Mouse (Mus musculus): ENCODE results near the gene Cox6b2.

Gene Cox6b2

GRCm38 (mm10) chr7:4759670-4760069 lies 6.8 kb upstream of the Cox6b2 start:
- DNase-seq = no peak

- peak; percentile 58 for DNase-seq
Measured at GRCm38 (mm10) chr7:4751971-4752820, 698 bp downstream of the Cox6b2 start.

DNA sequence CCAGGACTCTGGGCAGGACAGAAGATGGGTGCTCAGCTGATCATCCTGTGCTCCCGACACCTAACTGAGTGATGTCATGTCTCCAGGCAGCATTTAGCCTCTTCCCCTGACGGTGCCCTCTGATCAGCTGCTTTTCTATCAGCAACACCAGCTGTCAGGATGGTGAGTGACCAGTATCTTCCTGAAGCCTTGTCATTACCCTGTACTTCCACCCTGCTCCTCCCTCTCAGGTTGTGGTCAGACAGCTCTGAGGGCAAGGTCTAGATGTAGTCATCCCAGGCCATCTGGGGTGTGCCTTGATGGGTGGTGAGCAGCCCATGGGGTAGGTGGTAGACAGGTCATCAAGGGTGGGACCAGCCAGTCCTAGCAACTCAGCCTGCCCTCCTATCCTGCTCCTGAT lies 3.7 kb downstream of the Cox6b2 start:
- no peak for DNase-seq

DNA sequence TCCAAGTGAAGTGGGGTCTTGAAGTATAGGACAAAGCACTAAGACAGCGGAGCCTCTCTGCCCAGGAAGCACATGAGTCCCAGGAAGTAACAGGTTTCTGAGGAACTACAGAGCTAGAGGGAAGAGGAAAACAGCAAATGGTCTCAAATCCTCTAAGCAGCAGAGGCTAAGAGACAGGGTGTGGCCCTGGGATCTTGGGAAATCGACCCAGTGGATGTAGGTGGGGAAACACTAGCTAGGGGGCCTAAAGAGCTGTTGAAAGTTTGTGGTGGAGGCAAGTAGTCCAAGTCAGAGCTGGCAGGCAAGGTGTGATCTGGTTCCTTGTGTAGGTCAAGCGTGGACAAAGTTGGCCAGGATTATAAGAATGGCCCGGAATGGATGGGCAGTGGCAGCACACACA lies 4.6 kb downstream of the Cox6b2 start:
- DNase-seq = no peak

DNA sequence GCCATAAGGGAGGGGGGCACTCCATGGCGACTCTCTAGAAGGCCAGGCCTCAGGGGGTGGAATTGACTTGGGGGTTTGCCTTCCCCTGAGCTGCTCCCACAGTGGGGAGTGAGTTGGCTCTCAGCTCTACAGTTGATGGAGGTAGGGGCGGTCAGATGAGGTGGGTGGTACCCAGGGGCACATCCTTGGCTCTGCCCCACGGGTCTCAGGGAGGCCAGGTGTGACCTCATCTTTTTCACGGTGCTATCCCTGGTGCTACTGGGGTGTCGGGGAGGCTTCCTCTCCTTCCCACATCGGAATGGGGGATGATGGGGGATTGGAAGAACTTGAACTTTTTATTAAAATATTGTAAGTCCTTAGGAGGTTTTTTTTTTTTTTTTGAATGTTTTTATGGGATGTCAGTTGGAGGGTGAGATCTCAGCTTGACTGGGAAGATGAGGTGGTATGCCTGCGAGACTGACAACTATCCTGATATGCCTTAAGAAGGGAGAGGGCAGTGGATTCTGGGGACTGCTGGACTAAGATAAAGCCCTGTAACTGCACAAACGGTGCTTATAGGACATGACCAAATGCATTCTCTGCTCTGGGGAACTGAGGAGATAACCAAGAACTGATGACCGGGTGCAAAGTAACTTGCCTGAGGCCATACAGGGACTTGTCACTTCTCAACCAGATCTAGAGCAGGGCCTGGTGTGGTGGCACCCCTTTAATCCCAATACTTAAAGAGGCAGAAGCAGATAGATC lies 5.6 kb downstream of the Cox6b2 start:
- DNase-seq = no peak

DNA sequence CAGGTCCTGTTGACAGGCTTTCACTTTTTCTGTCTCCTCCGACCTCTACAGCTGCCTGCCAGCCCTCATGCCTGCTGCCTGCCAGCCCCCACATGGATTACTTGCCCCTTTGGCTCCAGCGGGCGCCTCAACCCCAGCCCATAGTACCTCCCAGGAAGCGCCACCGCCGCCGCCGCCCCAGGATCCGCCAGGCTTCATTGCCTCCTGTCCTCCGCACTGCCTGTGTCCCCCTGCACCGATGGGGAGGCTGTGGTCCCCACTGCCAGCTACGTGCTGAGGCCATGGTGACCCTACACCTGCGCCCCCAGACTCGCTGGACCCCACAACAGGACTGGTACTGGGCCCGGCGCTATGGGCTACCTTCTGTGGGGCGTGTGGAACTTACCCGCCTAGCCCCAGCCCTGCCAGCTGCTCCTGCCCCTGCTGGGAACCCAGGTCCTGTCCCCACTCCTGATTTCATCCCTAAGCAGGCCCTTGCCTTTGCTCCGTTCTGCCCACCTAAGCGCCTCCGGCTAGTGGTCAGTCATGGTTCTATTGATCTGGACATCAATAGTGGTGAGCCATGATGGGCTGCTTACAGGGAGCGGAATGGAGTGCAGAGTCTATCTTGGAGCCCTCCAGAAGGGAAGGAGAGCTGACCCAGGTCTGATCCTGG lies 6.4 kb downstream of the Cox6b2 start:
- no peak for DNase-seq

DNA sequence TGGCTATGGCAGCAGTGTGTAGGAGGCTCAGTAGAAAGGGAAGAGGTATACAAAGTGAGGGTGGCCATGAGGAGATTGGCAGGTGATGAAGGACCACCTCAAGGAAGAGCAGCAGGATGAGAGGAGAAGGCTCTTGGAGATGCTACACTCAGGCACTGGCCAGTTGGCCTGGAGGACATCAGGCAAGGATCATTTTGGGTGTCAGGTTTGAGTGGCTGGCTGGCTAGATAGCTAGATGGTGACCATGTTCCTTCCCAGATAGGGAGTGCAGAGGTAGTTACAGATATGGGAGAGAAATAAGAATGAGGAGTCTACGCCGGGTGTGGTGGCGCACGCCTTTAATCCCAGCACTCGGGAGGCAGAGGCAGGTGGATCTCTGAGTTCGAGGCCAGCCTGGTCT lies 8.0 kb downstream of the Cox6b2 start:
- no peak for DNase-seq

GRCm38 (mm10) chr7:4743354-4743753 lies 9.5 kb downstream of the Cox6b2 start:
- peak; percentile 69 for DNase-seq

DNA sequence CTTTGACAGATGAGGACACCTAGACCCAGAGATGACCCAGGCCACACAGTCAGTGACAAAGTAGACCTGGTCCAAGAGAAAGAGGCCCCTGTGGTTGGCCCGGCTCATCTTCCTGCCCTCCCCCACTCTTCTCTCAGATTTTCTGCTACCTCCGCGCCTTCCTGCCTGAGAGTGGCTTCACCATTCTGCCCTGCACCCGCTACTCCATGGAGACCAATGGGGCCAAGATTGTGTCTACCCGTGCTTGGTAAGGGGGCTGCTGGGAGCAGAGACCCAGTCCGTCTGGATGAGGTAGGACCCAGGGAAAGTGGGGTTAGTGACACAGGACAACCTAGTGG lies 10.4 kb downstream of the Cox6b2 start:
- DNase-seq = no peak

DNA sequence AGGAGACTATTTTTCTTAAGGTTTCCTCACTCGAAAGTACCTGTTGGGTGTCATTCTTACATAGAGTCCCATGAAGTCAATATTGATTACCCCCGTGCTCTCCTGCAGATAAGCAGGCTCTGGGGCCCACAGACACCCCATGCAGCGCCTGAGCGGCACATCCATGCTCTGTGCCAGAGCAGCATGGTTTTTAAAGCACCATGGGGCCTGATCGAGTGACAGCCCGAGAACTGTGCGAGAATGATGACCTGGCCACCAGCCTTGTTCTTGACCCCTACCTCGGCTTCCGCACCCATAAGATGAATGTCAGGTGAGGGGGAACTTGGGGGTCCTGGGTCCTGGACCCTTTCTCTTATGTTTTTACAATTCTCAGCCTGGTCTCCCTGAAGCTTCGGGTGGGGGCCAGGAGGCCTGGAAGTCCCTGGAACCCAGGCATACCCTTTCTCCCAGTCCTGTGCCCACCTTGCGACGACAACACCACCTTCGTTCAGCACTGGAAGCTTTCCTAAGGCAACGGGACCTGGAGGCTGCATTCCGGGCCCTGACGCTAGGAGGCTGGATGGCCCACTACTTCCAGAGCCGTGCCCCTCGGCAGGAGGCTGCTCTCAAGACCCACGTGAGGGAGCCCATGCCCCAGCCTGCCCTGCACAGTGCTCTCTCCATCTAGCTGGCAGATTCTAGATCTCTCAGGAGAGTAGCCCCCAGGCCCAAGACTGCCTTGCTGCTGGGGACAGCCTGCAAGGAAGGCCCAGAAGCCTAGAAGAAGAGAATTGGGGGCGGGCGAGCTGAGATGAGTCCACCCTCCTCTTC lies 11.0 kb downstream of the Cox6b2 start:
- no peak for DNase-seq

GRCm38 (mm10) chr7:4741151-4741550 lies 11.7 kb downstream of the Cox6b2 start:
- DNase-seq = peak; percentile 84

DNA sequence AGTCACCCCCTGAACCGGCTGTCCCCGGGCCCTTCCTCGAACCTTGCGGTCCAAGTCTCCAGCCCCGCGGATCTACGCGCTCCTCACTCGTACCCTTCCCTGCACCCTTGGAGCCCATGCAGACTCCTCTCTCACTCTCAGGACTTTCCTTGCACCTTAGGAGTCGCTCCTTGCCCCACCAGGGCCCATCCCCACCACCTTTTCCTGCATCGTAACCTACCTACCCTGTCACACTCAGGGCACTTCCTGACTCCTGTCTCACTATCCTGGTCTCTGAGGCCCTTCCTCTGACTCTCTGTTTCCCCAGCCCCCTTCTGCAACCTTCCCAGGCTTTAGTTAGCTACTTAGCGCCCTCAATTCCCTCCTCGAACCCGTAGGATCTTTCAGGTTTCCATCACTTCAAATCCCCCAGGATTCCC lies 12.6 kb downstream of the Cox6b2 start:
- DNase-seq = no peak

DNA sequence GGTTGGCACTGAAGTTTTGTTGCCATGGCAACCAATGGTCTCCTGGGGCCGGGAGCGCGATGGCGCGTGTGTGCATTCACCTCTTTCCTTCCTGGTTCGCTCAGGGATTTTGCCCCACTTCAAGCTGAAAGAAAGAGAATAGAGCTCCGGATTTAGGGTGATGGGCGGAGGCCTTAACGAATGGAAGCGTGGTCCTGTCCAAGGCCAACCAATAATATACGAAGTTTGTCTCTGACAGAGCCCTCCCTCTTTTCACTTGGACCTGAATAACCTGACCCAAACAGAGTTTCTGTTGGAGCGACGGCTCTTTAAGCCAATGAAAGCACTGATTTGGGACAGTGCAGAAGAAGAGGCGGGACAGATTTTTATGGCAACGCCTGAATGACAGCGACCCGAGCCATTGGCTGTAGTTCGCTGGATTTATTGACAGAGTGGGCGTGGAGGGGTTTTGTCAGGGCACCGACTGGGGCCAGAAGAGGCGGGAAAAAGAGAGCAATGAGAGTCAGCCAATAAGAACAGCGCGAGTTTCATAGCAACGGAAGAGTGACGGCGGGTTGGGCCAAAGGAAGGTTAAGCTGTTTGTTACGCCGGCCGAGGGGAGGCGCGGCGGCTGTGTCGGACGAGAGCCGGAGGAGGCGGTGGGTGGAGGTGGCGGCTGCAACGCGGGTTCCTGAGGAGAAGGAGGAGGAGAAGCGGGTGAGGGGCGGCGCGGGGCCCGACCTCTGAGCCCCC lies 13.2 kb downstream of the Cox6b2 start, which contains the start of gene Kmt5c:
Kmt5c (plus strand) TSS at position 572 of the 732 bp plus-strand sequence.
- peak; percentile 99 for DNase-seq

- DNase-seq = no peak
Measured at GRCm38 (mm10) chr7:4739041-4739543, 13.8 kb downstream of the Cox6b2 start.

- no peak for DNase-seq
Measured at GRCm38 (mm10) chr7:4732968-4733392, 19.9 kb downstream of the Cox6b2 start.

DNA sequence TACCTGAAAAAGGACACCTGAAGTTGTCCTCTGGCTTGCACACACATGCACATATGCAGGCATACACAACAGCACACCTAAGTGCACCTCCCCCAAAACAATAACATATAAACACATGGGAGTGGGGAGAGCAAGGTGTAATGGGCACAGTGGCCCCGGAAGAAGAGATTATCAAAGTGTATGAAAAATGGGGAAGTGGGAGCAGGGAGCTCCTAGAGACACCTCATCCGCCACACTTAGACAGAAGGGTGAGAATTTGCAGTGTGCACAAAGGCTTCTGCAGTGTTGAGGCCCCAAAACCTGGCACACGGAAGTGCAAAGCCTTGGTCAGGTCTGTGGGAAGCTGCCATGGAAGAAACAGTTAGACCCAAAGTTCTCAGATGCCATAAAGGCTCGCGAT lies 21.8 kb downstream of the Cox6b2 start:
- no peak for DNase-seq

- no peak for DNase-seq
Measured at GRCm38 (mm10) chr7:4725169-4725568, 27.7 kb downstream of the Cox6b2 start, which contains the start of gene Tmem150b. Gene Tmem150b, minus strand, starts transcription at chr7:4725249.

- DNase-seq = no peak
Measured at GRCm38 (mm10) chr7:4724359-4724758, 28.5 kb downstream of the Cox6b2 start.

DNA sequence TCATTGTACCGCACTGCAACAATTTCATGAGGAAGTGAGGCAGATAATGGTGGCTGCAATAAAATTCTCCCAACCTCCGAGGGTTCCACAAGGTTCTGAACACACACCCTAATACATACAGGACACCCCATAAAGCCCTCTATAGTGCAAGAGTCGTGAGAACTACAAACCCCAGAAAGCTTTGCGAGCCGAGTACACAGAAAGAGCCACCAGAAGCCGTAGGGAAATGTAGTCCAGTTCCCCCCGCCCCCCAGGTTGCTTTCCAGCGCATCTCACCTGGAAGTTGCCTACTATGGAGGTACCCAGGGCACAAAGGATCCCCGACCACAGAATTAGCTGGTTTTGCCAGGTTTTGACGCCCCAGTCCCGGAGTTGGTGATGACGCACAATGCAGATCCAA lies 29.4 kb downstream of the Cox6b2 start:
- peak; percentile 38 for DNase-seq

DNA sequence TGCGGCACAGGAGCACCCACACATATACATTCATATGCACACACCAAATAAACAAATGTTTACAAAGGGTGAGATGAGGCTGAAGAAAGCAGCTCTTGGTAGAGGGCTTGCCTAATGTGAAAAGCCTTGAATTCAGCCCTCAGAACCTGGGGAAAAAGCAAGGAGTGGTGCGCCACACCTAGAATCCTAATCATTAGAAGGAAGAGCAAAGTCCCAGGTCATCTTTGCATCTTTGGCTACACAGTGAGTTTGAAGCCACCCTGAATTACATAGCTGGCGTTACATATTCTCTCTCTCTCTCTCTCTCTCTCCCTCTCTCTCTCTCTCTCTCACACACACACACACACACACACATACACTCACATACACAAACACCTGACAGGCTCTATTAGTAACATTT lies 33.6 kb downstream of the Cox6b2 start:
- no peak for DNase-seq

- no peak for DNase-seq
Measured at GRCm38 (mm10) chr7:4716955-4717354, 35.9 kb downstream of the Cox6b2 start.

DNA sequence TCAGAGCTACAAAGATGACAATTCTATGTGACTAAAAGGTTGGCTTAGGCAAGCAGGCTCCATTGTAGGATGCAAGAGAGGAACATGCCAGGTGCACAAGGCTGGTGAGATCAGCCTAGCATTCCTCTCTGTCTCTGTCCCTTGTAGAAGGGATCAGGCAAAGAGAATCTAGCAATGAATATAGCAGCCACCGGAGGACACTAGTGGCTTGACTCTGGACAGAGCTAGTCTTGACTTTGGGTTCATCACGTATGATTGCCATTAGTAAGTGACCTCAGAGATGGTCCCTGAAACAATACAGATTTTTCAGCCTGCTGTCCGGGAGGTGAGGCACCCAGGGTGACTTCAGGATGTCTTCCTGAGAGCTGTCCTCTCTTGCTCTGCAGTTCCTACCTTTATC lies 40.3 kb downstream of the Cox6b2 start:
- DNase-seq = no peak

All from lung, postnatal 10 days (tissue).